8 mouse cellular contexts compared by ENCODE assay signal in genomic region chr5:120560616-120561311, GRCm38 (mm10). TPM values are rescaled to one million over a fixed set of nuclear protein-coding genes. Genes with fewer than 3 reads are reported as not detected.
DNase-seq lines count a peak whose midpoint lies in the region; ATAC-seq and TF ChIP-seq lines count a peak whose summit lies in the region.

No protein-coding gene starts in this region.

- 29% methylated on average over 16 of the region's 16 CpGs for WGBS in forebrain, embryonic 11.5 days
- 29% methylated on average over 16 of the region's 16 CpGs for WGBS in heart, embryonic 16.5 days
- 11% methylated on average over 16 of the region's 16 CpGs for WGBS in lung, postnatal 0 days

- no peak for TF ChIP-seq CTCF in brain, embryonic 14.5 days (IDR thresholded peaks at IDR 0.05; ENCODE audit: borderline replicate concordance, extremely low read depth, insufficient read depth, insufficient read length)
- no peak for TF ChIP-seq CTCF in lung, postnatal 0 days (IDR thresholded peaks at IDR 0.05)

- no peaks in the 10 kb centered on the region for H3K27me3 ChIP-seq in forebrain, embryonic 11.5 days (ENCODE audit: control insufficient read depth, insufficient read depth, low read length)
- H3K27me3 ChIP-seq in heart, embryonic 16.5 days (ENCODE audit: control insufficient read depth, insufficient read depth, low read length) = no peaks in the 10 kb centered on the region
- no peaks in the 10 kb centered on the region for H3K27me3 ChIP-seq in lung, postnatal 0 days (replicated peaks; ENCODE audit: insufficient read depth, low read length)

- no peak for ATAC-seq in forebrain, embryonic 11.5 days (replicated peaks; ENCODE audit: low FRiP score)
- peak; percentile 39; the same call in 1 of the 2 replicates for ATAC-seq in heart, embryonic 16.5 days (replicated peaks; ENCODE audit: extremely low read depth, insufficient read depth, low FRiP score)
- ATAC-seq in lung, postnatal 0 days = peak; percentile 59
- no peak for ATAC-seq in CD4-positive, CD25-positive, alpha-beta regulatory T cell, adult 4 months

- H3K4me2 ChIP-seq in forebrain, embryonic 11.5 days (ENCODE audit: low read depth, low read length, severe bottlenecking) = no peak overlapping the region
- peak overlapping the region; percentile 47; the same call in 1 of the 2 replicates for H3K4me2 ChIP-seq in heart, embryonic 16.5 days (ENCODE audit: low read depth, low read length)
- H3K4me2 ChIP-seq in lung, postnatal 0 days (replicated peaks; ENCODE audit: low read depth, low read length) = peak overlapping the region; percentile 44

- peaks cover 12% of the 10 kb centered on the region for H3K4me1 ChIP-seq in forebrain, embryonic 11.5 days (replicated peaks; ENCODE audit: control insufficient read depth, insufficient read depth, low read length)
- peaks cover 30% of the 10 kb centered on the region for H3K4me1 ChIP-seq in heart, embryonic 16.5 days (ENCODE audit: control insufficient read depth, insufficient read depth, low read length)
- H3K4me1 ChIP-seq in lung, postnatal 0 days (ENCODE audit: insufficient read depth, low read depth, low read length) = peaks cover 20% of the 10 kb centered on the region; the same call in 1 of the 2 replicates

- no peak overlapping the region for H3K4me3 ChIP-seq in forebrain, embryonic 11.5 days (ENCODE audit: low read depth, low read length)
- H3K4me3 ChIP-seq in heart, embryonic 16.5 days (ENCODE audit: low read length) = no peak overlapping the region
- H3K4me3 ChIP-seq in lung, postnatal 0 days (ENCODE audit: low read depth, low read length) = no peak overlapping the region

- TF ChIP-seq POLR2A in brain, embryonic 14.5 days (IDR thresholded peaks at IDR 0.05; ENCODE audit: borderline replicate concordance, extremely low read depth, insufficient read depth, insufficient read length, poor library complexity, severe bottlenecking) = no peak

- no peaks in the 10 kb centered on the region; the same call in 1 of the 2 replicates for H3K36me3 ChIP-seq in forebrain, embryonic 11.5 days (ENCODE audit: control insufficient read depth, insufficient read depth, low read length)
- H3K36me3 ChIP-seq in heart, embryonic 16.5 days (ENCODE audit: control insufficient read depth, insufficient read depth) = 0 out of 2 replicates have a peak, but pooled peaks cover 3% of the 10 kb centered on the region
- 0 out of 2 replicates have a peak, but pooled peaks cover 7% of the 10 kb centered on the region for H3K36me3 ChIP-seq in lung, postnatal 0 days (ENCODE audit: insufficient read depth, low read length)

- peak; percentile 94 for DNase-seq in 416B (ENCODE audit: low read depth)
- DNase-seq in brain, embryonic 14.5 days (ENCODE audit: low read depth) = peak; percentile 71
- DNase-seq in forebrain, embryonic 11.5 days (ENCODE audit: low spot score) = peak; percentile 67
- DNase-seq in kidney, postnatal 10 days = peak; percentile 89
- peak; percentile 83 for DNase-seq in lung, postnatal 0 days (ENCODE audit: low spot score)
- peak; percentile 68 for DNase-seq in ovary, postnatal 36 days (ENCODE audit: low spot score)

- H3K9ac ChIP-seq in forebrain, embryonic 11.5 days (ENCODE audit: low read length) = peak overlapping the region; percentile 6; the same call in 1 of the 2 replicates
- no peak overlapping the region for H3K9ac ChIP-seq in heart, embryonic 16.5 days (ENCODE audit: low read length)
- no peak overlapping the region for H3K9ac ChIP-seq in lung, postnatal 0 days (replicated peaks; ENCODE audit: low read depth)

- no peak for TF ChIP-seq EP300 in lung, postnatal 0 days (IDR thresholded peaks at IDR 0.05)

- H3K9me3 ChIP-seq in forebrain, embryonic 11.5 days (ENCODE audit: control insufficient read depth, low read length) = no peaks in the 10 kb centered on the region
- no peaks in the 10 kb centered on the region for H3K9me3 ChIP-seq in heart, embryonic 16.5 days (replicated peaks; ENCODE audit: control insufficient read depth, low read length)
- H3K9me3 ChIP-seq in lung, postnatal 0 days (ENCODE audit: low read length) = no peaks in the 10 kb centered on the region

- H3K27ac ChIP-seq in forebrain, embryonic 11.5 days (ENCODE audit: low read depth, low read length) = peak overlapping the region; percentile 6; the same call in 1 of the 2 replicates
- 0 out of 2 replicates have a peak overlapping the region, but pooled peaks have one; percentile 32 for H3K27ac ChIP-seq in heart, embryonic 16.5 days (ENCODE audit: low read length)
- H3K27ac ChIP-seq in lung, postnatal 0 days (ENCODE audit: low read length) = peak overlapping the region; percentile 33; the same call in 1 of the 2 replicates

RNA-seq across cellular contexts. Expression of gene Tpcn1, which starts 27.7 kb away (rescaled TPM):
- 27.1 and 32.5 TPM in 2 replicates for polyA plus RNA-seq in brain, embryonic 14.5 days (2012; rRNA removed)
- 14.5 and 14.6 TPM in 2 replicates for polyA plus RNA-seq in forebrain, embryonic 11.5 days (2014; fragmentation: Nextera tagmentation; extraction: Ambion mirVana)
- 14.5 TPM in 2 replicates for polyA plus RNA-seq in heart, embryonic 16.5 days (2015; fragmentation: Nextera tagmentation; extraction: Ambion mirVana)
- 17.5 and 19.7 TPM in 2 replicates for polyA plus RNA-seq in lung, postnatal 0 days (2015; fragmentation: Nextera tagmentation; extraction: Ambion mirVana)
- polyA plus RNA-seq in CD4-positive, CD25-positive, alpha-beta regulatory T cell, adult 4 months (2017; shearing (Covaris generic)) = 10 to 100 TPM; 14.7 to 17.4 TPM

RNA-seq across cellular contexts. Expression of gene Iqcd, which starts 28.1 kb away (rescaled TPM):
- polyA plus RNA-seq in brain, embryonic 14.5 days (2012; rRNA removed) = 2.3 and 3.5 TPM in 2 replicates
- polyA plus RNA-seq in forebrain, embryonic 11.5 days (2014; fragmentation: Nextera tagmentation; extraction: Ambion mirVana) = 1.1 TPM in 2 replicates
- 0.36 and 0.42 TPM in 2 replicates for polyA plus RNA-seq in heart, embryonic 16.5 days (2015; fragmentation: Nextera tagmentation; extraction: Ambion mirVana)
- 1.7 and 2.0 TPM in 2 replicates for polyA plus RNA-seq in lung, postnatal 0 days (2015; fragmentation: Nextera tagmentation; extraction: Ambion mirVana)
- 1 to 10 TPM in 1 of 2 experiments, under 1 TPM in 1; 0.40 to 1.1 TPM for polyA plus RNA-seq in CD4-positive, CD25-positive, alpha-beta regulatory T cell, adult 4 months (2017; shearing (Covaris generic))

RNA-seq across cellular contexts. Expression of gene Slc8b1, which starts 49.8 kb away (rescaled TPM):
- polyA plus RNA-seq in brain, embryonic 14.5 days (2012; rRNA removed) = 3.1 and 3.5 TPM in 2 replicates
- 2.9 and 3.3 TPM in 2 replicates for polyA plus RNA-seq in forebrain, embryonic 11.5 days (2014; fragmentation: Nextera tagmentation; extraction: Ambion mirVana)
- polyA plus RNA-seq in heart, embryonic 16.5 days (2015; fragmentation: Nextera tagmentation; extraction: Ambion mirVana) = 3.5 and 4.3 TPM in 2 replicates
- 12.1 and 14.7 TPM in 2 replicates for polyA plus RNA-seq in lung, postnatal 0 days (2015; fragmentation: Nextera tagmentation; extraction: Ambion mirVana)
- 10 to 100 TPM in 1 of 2 experiments, 1 to 10 TPM in 1; 6.4 to 11.7 TPM for polyA plus RNA-seq in CD4-positive, CD25-positive, alpha-beta regulatory T cell, adult 4 months (2017; shearing (Covaris generic))

RNA-seq across cellular contexts. Expression of gene Rita1, which starts 51.6 kb away (rescaled TPM):
- polyA plus RNA-seq in brain, embryonic 14.5 days (2012; rRNA removed) = 32.8 and 38.1 TPM in 2 replicates
- 10.2 and 10.6 TPM in 2 replicates for polyA plus RNA-seq in forebrain, embryonic 11.5 days (2014; fragmentation: Nextera tagmentation; extraction: Ambion mirVana)
- polyA plus RNA-seq in heart, embryonic 16.5 days (2015; fragmentation: Nextera tagmentation; extraction: Ambion mirVana) = 13.2 and 14.0 TPM in 2 replicates
- 9.9 and 10.0 TPM in 2 replicates for polyA plus RNA-seq in lung, postnatal 0 days (2015; fragmentation: Nextera tagmentation; extraction: Ambion mirVana)
- polyA plus RNA-seq in CD4-positive, CD25-positive, alpha-beta regulatory T cell, adult 4 months (2017; shearing (Covaris generic)) = 1 to 10 TPM; 2.2 to 6.3 TPM

RNA-seq across cellular contexts. Expression of gene Ddx54, which starts 51.8 kb away (rescaled TPM):
- 42.7 and 49.7 TPM in 2 replicates for polyA plus RNA-seq in brain, embryonic 14.5 days (2012; rRNA removed)
- polyA plus RNA-seq in forebrain, embryonic 11.5 days (2014; fragmentation: Nextera tagmentation; extraction: Ambion mirVana) = 45.2 and 45.7 TPM in 2 replicates
- polyA plus RNA-seq in heart, embryonic 16.5 days (2015; fragmentation: Nextera tagmentation; extraction: Ambion mirVana) = 30.2 and 35.0 TPM in 2 replicates
- 24.9 and 25.4 TPM in 2 replicates for polyA plus RNA-seq in lung, postnatal 0 days (2015; fragmentation: Nextera tagmentation; extraction: Ambion mirVana)
- 10 to 100 TPM; 14.4 to 18.6 TPM for polyA plus RNA-seq in CD4-positive, CD25-positive, alpha-beta regulatory T cell, adult 4 months (2017; shearing (Covaris generic))

Comparison
In these comparisons a context has a peak if more than half of its experiments do, and no peak if none do; other contexts are left out.
1. ATAC-seq: peak in heart, embryonic 16.5 days (single experiment) and lung, postnatal 0 days (single experiment); none in forebrain, embryonic 11.5 days (single experiment) and CD4-positive, CD25-positive, alpha-beta regulatory T cell, adult 4 months (single experiment).
2. Peak in every context shown above with its lines, with median percentiles within 50 percentile points of each other: DNase-seq and H3K27ac ChIP-seq.